Mouse (Mus musculus) splenic B cell, adult 2 months (primary cell): ENCODE results near the gene Haus3.

Experiments
- DNase-seq: peaks from one replicate; pipeline ENCODE4 v3.0.0-alpha.2; 2011; ENCODE audit warnings: low read depth, low spot score
- H3K27me3 ChIP-seq: 2 replicates; pipeline ENCODE4 v1.6.1; 2012; ENCODE audit warnings: mild to moderate bottlenecking, low read length, moderate library complexity, mixed read lengths; ENCODE audit not compliant: control insufficient read depth, poor library complexity, insufficient read depth, severe bottlenecking
- H3K36me3 ChIP-seq: 2 replicates; pipeline ENCODE4 v1.6.1; 2012; ENCODE audit warnings: mild to moderate bottlenecking, low read length, moderate library complexity, mixed read lengths; ENCODE audit not compliant: control insufficient read depth, poor library complexity, insufficient read depth, severe bottlenecking

Gene Haus3

DNA sequence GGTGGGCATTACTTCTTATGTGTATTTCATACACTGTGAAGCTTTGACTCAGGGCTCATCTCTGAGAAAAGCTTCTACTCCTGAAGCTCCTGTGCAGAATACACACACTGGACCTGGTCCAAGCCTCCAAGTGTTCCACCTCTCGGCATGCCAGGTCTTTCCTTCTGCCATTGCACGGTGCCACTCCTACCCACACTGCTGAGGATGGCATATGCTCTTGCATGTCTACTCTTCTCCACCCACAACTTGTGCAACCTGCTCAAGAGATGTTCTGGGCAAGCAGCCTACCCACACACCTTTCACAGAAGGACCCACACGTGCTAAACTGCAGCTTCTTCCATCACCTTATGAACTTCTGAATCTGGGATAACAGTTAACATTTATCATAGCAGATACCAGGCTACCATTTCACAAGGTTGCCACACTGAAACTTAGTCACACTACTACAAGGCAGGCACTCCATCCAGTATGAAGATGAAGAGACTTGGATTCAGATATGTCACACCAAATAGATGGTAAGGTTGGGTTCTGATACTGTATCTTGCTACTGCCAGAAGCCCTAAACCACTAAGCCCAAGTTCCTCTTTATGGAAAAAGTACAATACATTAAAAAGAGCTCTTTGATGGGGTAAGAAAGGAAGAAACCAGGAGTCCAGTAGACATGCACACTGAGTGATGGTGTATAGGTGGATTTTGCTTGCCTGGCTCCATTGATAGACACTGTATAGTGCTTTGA lies 50.0 kb downstream of the Haus3 start:
- H3K36me3 ChIP-seq: no peaks in the 10 kb centered on the region
- DNase-seq: no peak
- H3K27me3 ChIP-seq: no peaks in the 10 kb centered on the region

DNA sequence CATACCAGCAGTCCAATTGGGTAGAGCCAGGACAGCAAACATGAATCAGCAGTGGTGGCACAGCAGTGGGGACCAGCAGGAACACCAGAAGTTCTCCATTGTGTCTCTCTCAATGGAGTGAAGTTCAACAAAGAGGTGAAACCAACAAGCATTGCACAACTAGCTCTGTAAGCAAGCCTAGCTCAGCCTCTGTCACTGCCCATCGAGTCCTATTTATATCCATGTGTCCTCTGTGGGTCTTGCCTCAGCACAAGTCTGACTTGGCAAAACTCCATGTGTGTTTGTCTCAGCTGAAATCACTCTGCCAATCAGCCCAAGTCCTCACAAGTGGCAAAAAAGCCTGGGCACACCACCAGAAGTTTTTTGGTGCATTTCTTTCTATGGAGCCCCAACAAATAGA lies 63.6 kb downstream of the Haus3 start:
- no peaks in the 10 kb centered on the region for H3K36me3 ChIP-seq
- no peak for DNase-seq
- no peaks in the 10 kb centered on the region for H3K27me3 ChIP-seq
